ENCODE assay signal across 8 mouse cellular contexts in the genomic region with DNA sequence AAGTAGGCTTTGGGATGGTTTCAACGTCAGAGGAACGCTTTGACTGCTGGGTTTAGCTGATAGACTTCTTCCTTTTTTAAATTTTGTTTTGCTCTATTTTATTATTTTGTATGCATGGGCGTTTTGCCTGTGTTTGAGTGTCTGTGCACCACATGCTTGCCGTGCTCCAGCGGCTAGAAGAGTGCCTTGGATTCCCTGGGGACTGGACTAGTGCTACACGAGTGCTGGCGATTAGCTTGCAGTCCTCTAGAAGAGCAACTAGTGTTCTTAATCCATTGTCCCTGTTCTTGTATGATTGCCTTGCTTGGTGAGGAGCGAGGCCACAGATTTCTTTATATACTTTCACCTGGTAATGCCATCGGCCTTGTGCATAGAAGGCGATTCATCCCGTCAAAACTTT.
DNase-seq lines count a peak whose midpoint lies in the region; ATAC-seq lines count a peak whose summit lies in the region.

No protein-coding gene starts in this region.

- DNase-seq in forebrain, embryonic 14.5 days (ENCODE audit: low spot score) = peak; percentile 28
- DNase-seq in lung, postnatal 36 days = peak; percentile 17
- DNase-seq in lung, postnatal 4 days = no peak
- peak; percentile 32 for DNase-seq in retina, postnatal 1 day
- no peak for DNase-seq in frontal cortex, postnatal 14 days (ENCODE audit: low spot score in 2 of 2)
- no peak for DNase-seq in layer of hippocampus, postnatal 14 days (ENCODE audit: low spot score in 2 of 2)

- H3K4me1 ChIP-seq in forebrain, embryonic 14.5 days (ENCODE audit: control insufficient read depth, insufficient read depth, low read length) = peaks cover 30% of the 10 kb centered on the region
- peaks cover 50% of the 10 kb centered on the region for H3K4me1 ChIP-seq in forebrain, embryonic 12.5 days
- H3K4me1 ChIP-seq in hindbrain, embryonic 12.5 days = peaks cover 51% of the 10 kb centered on the region

- no peaks in the 10 kb centered on the region for H3K27me3 ChIP-seq in forebrain, embryonic 14.5 days (replicated peaks; ENCODE audit: control insufficient read depth, insufficient read depth, low read length)
- no peaks in the 10 kb centered on the region for H3K27me3 ChIP-seq in forebrain, embryonic 12.5 days
- no peaks in the 10 kb centered on the region for H3K27me3 ChIP-seq in hindbrain, embryonic 12.5 days

- WGBS in forebrain, embryonic 14.5 days = 65% methylated on average over 11 of the region's 11 CpGs
- 61% methylated on average over 11 of the region's 11 CpGs for WGBS in forebrain, embryonic 12.5 days
- 51% methylated on average over 11 of the region's 11 CpGs for WGBS in hindbrain, embryonic 12.5 days

- H3K9me3 ChIP-seq in forebrain, embryonic 14.5 days (replicated peaks; ENCODE audit: control insufficient read depth, low read length) = no peaks in the 10 kb centered on the region
- H3K9me3 ChIP-seq in forebrain, embryonic 12.5 days = no peaks in the 10 kb centered on the region
- H3K9me3 ChIP-seq in hindbrain, embryonic 12.5 days (replicated peaks) = no peaks in the 10 kb centered on the region

- peak overlapping the region; percentile 2; the same call in 1 of the 2 replicates for H3K27ac ChIP-seq in forebrain, embryonic 14.5 days (ENCODE audit: low read depth, low read length)
- H3K27ac ChIP-seq in forebrain, embryonic 12.5 days = no peak overlapping the region
- H3K27ac ChIP-seq in hindbrain, embryonic 12.5 days = peak overlapping the region; percentile 49; the same call in 1 of the 2 replicates

- H3K9ac ChIP-seq in forebrain, embryonic 14.5 days (ENCODE audit: low read length) = no peak overlapping the region
- H3K9ac ChIP-seq in forebrain, embryonic 12.5 days = no peak overlapping the region
- H3K9ac ChIP-seq in hindbrain, embryonic 12.5 days = no peak overlapping the region

- no peak overlapping the region for H3K4me2 ChIP-seq in forebrain, embryonic 14.5 days (ENCODE audit: low read length)
- no peak overlapping the region for H3K4me2 ChIP-seq in forebrain, embryonic 12.5 days
- no peak overlapping the region for H3K4me2 ChIP-seq in hindbrain, embryonic 12.5 days (replicated peaks)

- peaks cover 14% of the 10 kb centered on the region for H3K36me3 ChIP-seq in forebrain, embryonic 14.5 days (ENCODE audit: control insufficient read depth, insufficient read depth, low read length)
- H3K36me3 ChIP-seq in forebrain, embryonic 12.5 days (replicated peaks) = peaks cover 22% of the 10 kb centered on the region
- peaks cover 11% of the 10 kb centered on the region for H3K36me3 ChIP-seq in hindbrain, embryonic 12.5 days

- H3K4me3 ChIP-seq in forebrain, embryonic 14.5 days (ENCODE audit: low read depth, low read length) = no peak overlapping the region
- H3K4me3 ChIP-seq in forebrain, embryonic 12.5 days (replicated peaks) = no peak overlapping the region
- H3K4me3 ChIP-seq in hindbrain, embryonic 12.5 days = no peak overlapping the region

- no peak for ATAC-seq in forebrain, embryonic 14.5 days
- no peak for ATAC-seq in forebrain, embryonic 12.5 days (ENCODE audit: low FRiP score)
- ATAC-seq in hindbrain, embryonic 12.5 days (ENCODE audit: low FRiP score) = no peak

Comparison
In these comparisons a context has a peak if more than half of its experiments do, and no peak if none do; other contexts are left out.
1. DNase-seq: peak in forebrain, embryonic 14.5 days (single experiment), lung, postnatal 36 days (single experiment) and retina, postnatal 1 day (single experiment); none in lung, postnatal 4 days (0 of 2), frontal cortex, postnatal 14 days (0 of 2) and layer of hippocampus, postnatal 14 days (0 of 2).